In the genomic region with DNA sequence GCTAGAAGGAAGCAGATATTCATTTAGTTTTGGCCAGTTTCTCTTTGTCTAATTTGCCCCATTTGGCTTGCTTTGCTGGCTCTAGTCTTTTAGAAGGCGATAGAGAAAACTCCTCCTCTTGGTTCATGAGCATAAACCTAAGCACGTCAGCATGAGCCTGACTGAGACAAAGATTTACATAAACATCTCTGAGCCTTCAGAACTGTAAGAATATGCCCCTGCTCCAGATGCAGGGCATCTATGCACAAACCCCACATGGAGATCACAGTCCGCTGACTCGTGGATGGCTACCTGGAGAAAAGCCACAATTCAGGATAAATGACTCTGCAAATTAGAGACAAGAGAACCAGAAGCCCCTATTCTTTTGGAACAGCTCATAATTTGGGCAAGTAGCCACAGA, we compare ENCODE assay signal across 10 mouse cellular contexts.
DNase-seq lines count a peak whose midpoint lies in the region; ATAC-seq lines count a peak whose summit lies in the region.
"Had no signal": no experiment of that assay in that cellular context is flagged by ENCODE, and none has a peak within 500 bp of the region (broad histone marks: within the 10 kb centered on the region; RNA-seq: fewer than 3 reads in every experiment).

No protein-coding gene starts in this region.

- no peak overlapping the region for H3K9ac ChIP-seq in hindbrain, embryonic 14.5 days
- H3K9ac ChIP-seq in hindbrain, embryonic 11.5 days (ENCODE audit: low read depth, low read length), result no peak overlapping the region
- no peak overlapping the region for H3K9ac ChIP-seq in neural tube, embryonic 13.5 days
- H3K9ac ChIP-seq: embryonic facial prominence, embryonic 12.5 days; limb, embryonic 13.5 days had no signal

- no peaks in the 10 kb centered on the region for H3K27me3 ChIP-seq in hindbrain, embryonic 14.5 days (ENCODE audit: control insufficient read depth, insufficient read depth, low read length)
- H3K27me3 ChIP-seq in hindbrain, embryonic 11.5 days (ENCODE audit: control insufficient read depth, insufficient read depth, low read length), result no peaks in the 10 kb centered on the region
- no peaks in the 10 kb centered on the region for H3K27me3 ChIP-seq in neural tube, embryonic 13.5 days
- H3K27me3 ChIP-seq: embryonic facial prominence, embryonic 12.5 days; limb, embryonic 13.5 days had no signal

- DNase-seq in cerebellum, adult 9-11 months, result no peak
- peak; percentile 42 for DNase-seq in hindbrain, embryonic 14.5 days (ENCODE audit: low spot score)
- DNase-seq in hindbrain, embryonic 11.5 days (ENCODE audit: low spot score), result no peak
- no peak for DNase-seq in neural tube, embryonic 10.5 days (ENCODE audit: extremely low spot score, low spot score)
- DNase-seq in T-cell, adult 2 months (ENCODE audit: low spot score), result no peak
- DNase-seq in embryo, embryonic 11 days, result no peak

- peak; percentile 56; the same call in 1 of the 2 replicates for ATAC-seq in cerebellum, adult (ENCODE audit: insufficient number of reproducible peaks, low FRiP score, low TSS enrichment)
- ATAC-seq in hindbrain, embryonic 14.5 days (ENCODE audit: low FRiP score), result peak; percentile 60
- ATAC-seq in hindbrain, embryonic 11.5 days (ENCODE audit: low FRiP score), result no peak
- ATAC-seq in neural tube, embryonic 13.5 days (ENCODE audit: low read depth), result peak; percentile 68

- 47% methylated on average over 4 of the region's 4 CpGs for WGBS in hindbrain, embryonic 14.5 days
- WGBS in hindbrain, embryonic 11.5 days, result 83% methylated on average over 4 of the region's 4 CpGs
- 50% methylated on average over 4 of the region's 4 CpGs for WGBS in neural tube, embryonic 13.5 days

- H3K9me3 ChIP-seq in hindbrain, embryonic 14.5 days (ENCODE audit: control insufficient read depth, low read length), result peaks cover 5% of the 10 kb centered on the region; the same call in 1 of the 2 replicates
- H3K9me3 ChIP-seq in hindbrain, embryonic 11.5 days (ENCODE audit: control insufficient read depth, low read length), result no peaks in the 10 kb centered on the region
- H3K9me3 ChIP-seq in neural tube, embryonic 13.5 days, result no peaks in the 10 kb centered on the region
- H3K9me3 ChIP-seq: embryonic facial prominence, embryonic 12.5 days; limb, embryonic 13.5 days had no signal

- peaks cover 17% of the 10 kb centered on the region for H3K4me1 ChIP-seq in hindbrain, embryonic 14.5 days (replicated peaks; ENCODE audit: control insufficient read depth, insufficient read depth, low read length)
- H3K4me1 ChIP-seq in hindbrain, embryonic 11.5 days (replicated peaks; ENCODE audit: control insufficient read depth, insufficient read depth, low read length), result no peaks in the 10 kb centered on the region
- peaks cover 22% of the 10 kb centered on the region for H3K4me1 ChIP-seq in neural tube, embryonic 13.5 days (replicated peaks)
- H3K4me1 ChIP-seq: embryonic facial prominence, embryonic 12.5 days had no signal

- 0 out of 2 replicates have a peak overlapping the region, but pooled peaks have one; percentile 4 for H3K4me2 ChIP-seq in hindbrain, embryonic 14.5 days (replicated peaks)
- no peak overlapping the region for H3K4me2 ChIP-seq in hindbrain, embryonic 11.5 days (replicated peaks; ENCODE audit: low read depth, low read length)
- no peak overlapping the region; the same call in 1 of the 2 replicates for H3K4me2 ChIP-seq in neural tube, embryonic 13.5 days
- H3K4me2 ChIP-seq: embryonic facial prominence, embryonic 12.5 days had no signal

- peak overlapping the region; percentile 74 for H3K27ac ChIP-seq in hindbrain, embryonic 14.5 days
- H3K27ac ChIP-seq in hindbrain, embryonic 11.5 days (ENCODE audit: low read depth, low read length), result no peak overlapping the region
- peak overlapping the region; percentile 75 for H3K27ac ChIP-seq in neural tube, embryonic 13.5 days (replicated peaks)
- H3K27ac ChIP-seq: embryonic facial prominence, embryonic 12.5 days; limb, embryonic 13.5 days had no signal

- no peak overlapping the region for H3K4me3 ChIP-seq in hindbrain, embryonic 14.5 days (replicated peaks; ENCODE audit: low read length)
- no peak overlapping the region for H3K4me3 ChIP-seq in hindbrain, embryonic 11.5 days (ENCODE audit: low read depth, low read length)
- no peak overlapping the region for H3K4me3 ChIP-seq in neural tube, embryonic 13.5 days
- H3K4me3 ChIP-seq: embryonic facial prominence, embryonic 12.5 days; limb, embryonic 13.5 days had no signal

- H3K36me3 ChIP-seq in hindbrain, embryonic 14.5 days (replicated peaks; ENCODE audit: control insufficient read depth, insufficient read depth), result no peaks in the 10 kb centered on the region
- H3K36me3 ChIP-seq in hindbrain, embryonic 11.5 days (ENCODE audit: control insufficient read depth, insufficient read depth, low read length), result no peaks in the 10 kb centered on the region
- H3K36me3 ChIP-seq in neural tube, embryonic 13.5 days, result no peaks in the 10 kb centered on the region
- H3K36me3 ChIP-seq: embryonic facial prominence, embryonic 12.5 days; limb, embryonic 13.5 days had no signal
